Mouse (Mus musculus) neural tube, embryonic 12.5 days (tissue): ENCODE results near the gene Ctsh. TPM values are rescaled to one million over a fixed set of nuclear protein-coding genes. Genes with fewer than 3 reads are reported as not detected.

ENCODE experiments used
- ATAC-seq: fragments of 200-750 bp; cut with Nextera tagmentation; 2 replicates; pipeline ENCODE4 v1.8.0; 2017; ENCODE audit warnings: low read depth, mild to moderate bottlenecking, moderate TSS enrichment, moderate library complexity; ENCODE audit not compliant: low FRiP score
- H3K27ac ChIP-seq: fragments of 300-500 bp; sonication (generic); 2 replicates; pipeline ENCODE4 v1.5.1; 2016
- H3K27me3 ChIP-seq: fragments of 300-500 bp; sonication (generic); replicated peaks from 2 replicates; pipeline ENCODE4 v1.6.1; 2016; ENCODE audit warnings: mild to moderate bottlenecking
- H3K36me3 ChIP-seq: fragments of 300-500 bp; sonication (generic); 2 replicates; pipeline ENCODE4 v1.6.1; 2016; ENCODE audit warnings: mild to moderate bottlenecking
- H3K4me1 ChIP-seq: fragments of 300-500 bp; sonication (generic); 2 replicates; pipeline ENCODE4 v1.6.1; 2016
- H3K4me2 ChIP-seq: fragments of 300-500 bp; sonication (generic); replicated peaks from 2 replicates; pipeline ENCODE4 v1.6.1; 2016; ENCODE audit warnings: mild to moderate bottlenecking
- H3K4me3 ChIP-seq: fragments of 300-500 bp; sonication (generic); 2 replicates; pipeline ENCODE4 v1.5.1; 2016
- H3K9ac ChIP-seq: fragments of 300-500 bp; sonication (generic); 2 replicates; pipeline ENCODE4 v1.6.1; 2016; ENCODE audit warnings: mild to moderate bottlenecking
- H3K9me3 ChIP-seq: fragments of 300-500 bp; sonication (generic); 2 replicates; pipeline ENCODE4 v1.6.1; 2016; ENCODE audit warnings: mild to moderate bottlenecking
- WGBS: fragments of 180-500 bp; shearing (Covaris S2); methylation state at CpG from one replicate; pipeline ENCODE4 v1.1.7; 2016; 5-methylcytosine and 5-hydroxymethylcytosine counted together
- polyA plus RNA-seq: library from polyadenylated mRNA; unstranded; fragments of >200 nt; fragmentation: Nextera tagmentation; extraction: Ambion mirVana; gene quantifications from 2 replicates; pipeline ENCODE4 v1.2.1, GENCODE M21; 2016

The Ctsh gene
- 18.7 and 19.9 TPM in 2 replicates for polyA plus RNA-seq

DNA sequence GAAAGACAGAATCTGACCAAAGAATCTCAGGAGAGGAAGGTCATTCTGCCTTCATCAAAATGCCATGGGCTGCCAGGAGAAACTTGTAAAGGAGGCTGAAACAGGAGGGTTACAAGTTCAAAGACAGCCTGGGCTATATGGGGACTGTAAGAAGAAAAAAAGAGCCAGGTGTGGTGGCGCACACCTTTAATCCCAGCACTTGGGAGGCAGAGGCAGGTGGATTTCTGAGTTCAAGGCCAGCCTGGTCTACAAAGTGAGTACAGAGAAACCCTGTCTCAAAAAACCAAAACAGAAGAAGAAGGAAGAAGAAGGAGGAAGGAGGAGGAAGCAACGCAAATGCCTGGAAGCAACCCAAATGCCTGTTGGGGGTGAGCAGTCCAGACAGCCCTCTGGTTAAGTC is at the start of gene Ctsh:
Gene Ctsh, plus strand, starts transcription at position 301 of the 400 bp plus-strand sequence.
- Histone ChIP-seq H3K4me2 (peak within 1 kb of the TSS; percentile 82), H3K27me3 (no peaks in the 10 kb centered on the region), H3K36me3 (no peaks in the 10 kb centered on the region), H3K4me3 (peak within 1 kb of the TSS; percentile 44), H3K9me3 (no peaks in the 10 kb centered on the region), H3K9ac (peak within 1 kb of the TSS; percentile 33), H3K4me1 (peaks cover 7% of the 10 kb centered on the region; the same call in 1 of the 2 replicates), H3K27ac (no peak within 1 kb of the TSS)
- peak; percentile 15; the same call in 1 of the 2 replicates for ATAC-seq
- WGBS, result 83% methylated on average over 2 of the region's 2 CpGs

DNA sequence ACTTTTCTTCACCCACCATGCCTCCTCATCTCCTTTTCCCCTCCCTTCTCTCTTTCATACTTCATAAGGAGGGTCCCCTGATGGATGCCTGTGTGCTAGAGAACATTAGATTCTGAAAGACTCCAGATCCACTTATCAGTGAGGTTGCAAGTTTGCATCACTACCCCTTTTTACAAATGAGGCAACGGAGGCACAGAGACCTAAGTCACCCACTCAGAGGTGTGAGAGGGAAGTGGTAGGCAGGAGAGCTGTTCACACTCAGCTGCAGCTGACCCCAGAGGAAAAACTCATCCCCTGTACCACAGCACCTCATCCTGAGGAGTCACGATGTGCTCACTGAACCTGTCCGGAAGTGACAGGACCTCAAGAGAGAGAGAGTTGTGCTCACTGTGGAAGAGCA is 47.5 kb upstream of the Ctsh start:
- no peaks in the 10 kb centered on the region for H3K36me3 ChIP-seq
- ATAC-seq, result no peak
- H3K9ac ChIP-seq, result no peak overlapping the region
- no peaks in the 10 kb centered on the region; the same call in 1 of the 2 replicates for H3K4me1 ChIP-seq
- no peaks in the 10 kb centered on the region for H3K9me3 ChIP-seq
- no peak overlapping the region for H3K4me2 ChIP-seq
- no peaks in the 10 kb centered on the region for H3K27me3 ChIP-seq
- H3K4me3 ChIP-seq, result no peak overlapping the region
- 93% methylated on average over 3 of the region's 3 CpGs for WGBS
- H3K27ac ChIP-seq, result no peak overlapping the region

DNA sequence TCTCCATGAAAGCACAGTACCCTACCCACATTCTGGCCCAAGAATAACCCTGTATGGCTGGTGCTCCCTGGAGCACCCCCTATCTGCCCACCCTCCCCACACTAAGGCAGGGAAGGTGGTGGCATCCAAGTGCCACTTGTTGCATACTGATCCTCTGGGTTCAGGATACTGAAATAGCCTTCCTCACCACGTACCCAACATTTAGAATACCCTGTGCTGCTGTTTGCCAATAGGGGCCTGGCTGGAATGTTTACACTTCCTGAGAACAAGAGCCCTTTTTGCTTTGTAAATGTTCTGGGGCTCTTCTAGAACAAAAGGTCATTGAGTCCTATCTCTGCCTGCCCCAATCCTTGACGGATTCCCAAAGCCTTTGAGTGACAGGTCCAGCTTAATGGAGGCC is 46.9 kb upstream of the Ctsh start:
- H3K4me2 ChIP-seq, result no peak overlapping the region
- H3K9ac ChIP-seq, result no peak overlapping the region
- H3K36me3 ChIP-seq, result no peaks in the 10 kb centered on the region
- H3K9me3 ChIP-seq, result no peaks in the 10 kb centered on the region
- 25% methylated on average over 2 of the region's 2 CpGs for WGBS
- no peak overlapping the region for H3K27ac ChIP-seq
- no peaks in the 10 kb centered on the region; the same call in 1 of the 2 replicates for H3K4me1 ChIP-seq
- no peak for ATAC-seq
- H3K27me3 ChIP-seq, result no peaks in the 10 kb centered on the region
- H3K4me3 ChIP-seq, result no peak overlapping the region

DNA sequence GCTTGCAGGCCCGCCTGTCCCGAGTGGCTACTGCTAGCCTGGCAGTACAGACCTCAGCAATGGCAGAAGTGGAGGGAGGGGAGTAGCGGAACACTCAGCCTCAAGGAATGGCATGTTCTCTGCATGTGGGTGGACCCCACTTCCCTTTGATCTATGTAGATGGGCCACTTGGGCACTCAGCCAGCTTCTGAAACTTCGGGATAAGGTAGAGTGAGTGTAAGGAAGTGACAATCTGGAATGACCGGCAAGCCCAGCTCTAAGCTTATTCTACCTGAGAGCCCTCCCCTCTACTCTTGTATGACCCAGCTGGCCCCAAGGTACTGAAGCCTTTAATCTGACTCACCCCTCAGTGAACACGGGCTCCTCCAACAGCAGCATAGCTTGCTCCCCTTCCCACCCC is 45.8 kb upstream of the Ctsh start:
- no peak overlapping the region for H3K27ac ChIP-seq
- H3K36me3 ChIP-seq, result no peaks in the 10 kb centered on the region
- no peaks in the 10 kb centered on the region; the same call in 1 of the 2 replicates for H3K4me1 ChIP-seq
- H3K9me3 ChIP-seq, result no peaks in the 10 kb centered on the region
- no peak for ATAC-seq
- 87% methylated on average over 6 of the region's 6 CpGs for WGBS
- no peak overlapping the region for H3K4me2 ChIP-seq
- no peaks in the 10 kb centered on the region for H3K27me3 ChIP-seq
- H3K9ac ChIP-seq, result no peak overlapping the region
- H3K4me3 ChIP-seq, result no peak overlapping the region

DNA sequence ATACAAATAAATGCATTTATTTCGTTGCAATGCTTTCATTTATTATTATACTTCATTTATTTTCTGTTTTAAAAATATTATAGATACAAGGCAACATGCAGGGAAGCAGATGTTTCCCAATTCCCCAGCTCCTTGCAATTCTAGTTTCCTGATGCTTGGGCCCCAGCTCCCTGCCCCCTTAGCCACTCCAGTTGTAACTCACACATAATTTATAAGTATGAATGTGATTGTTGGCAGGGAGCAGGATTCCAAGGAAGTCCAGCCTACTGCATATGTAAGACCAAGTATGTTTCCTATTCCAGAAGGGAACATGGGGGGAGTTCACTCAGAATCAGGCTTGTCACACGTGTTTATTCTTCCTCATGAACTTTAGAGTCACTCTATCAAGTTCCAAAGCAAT is 42.1 kb upstream of the Ctsh start:
- Histone ChIP-seq H3K9ac (no peak overlapping the region), H3K36me3 (no peaks in the 10 kb centered on the region), H3K27me3 (no peaks in the 10 kb centered on the region), H3K4me2 (no peak overlapping the region), H3K9me3 (no peaks in the 10 kb centered on the region), H3K4me1 (no peaks in the 10 kb centered on the region; the same call in 1 of the 2 replicates), H3K27ac (no peak overlapping the region), H3K4me3 (no peak overlapping the region)
- WGBS, result 59% methylated on average over 2 of the region's 2 CpGs
- ATAC-seq, result no peak

DNA sequence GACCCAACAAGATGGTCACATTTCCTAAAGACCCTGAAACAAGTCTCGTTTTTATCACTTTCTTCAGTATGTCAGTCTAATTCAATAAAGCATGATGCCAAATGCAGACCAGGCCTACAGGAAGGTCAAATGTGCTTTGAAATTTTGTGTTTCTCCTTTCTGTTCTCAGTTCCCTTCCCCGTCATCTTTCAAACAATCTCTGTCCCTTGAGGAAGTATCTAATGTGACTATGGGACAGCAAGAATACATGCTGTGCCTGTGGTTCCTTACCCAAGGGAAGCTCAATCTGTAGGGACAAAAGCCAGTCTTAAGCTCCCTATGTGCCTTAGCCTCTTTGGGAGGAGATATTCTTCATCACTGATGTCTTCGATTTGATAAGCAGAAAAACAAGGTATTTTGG is 39.3 kb upstream of the Ctsh start:
- no peaks in the 10 kb centered on the region for H3K36me3 ChIP-seq
- no peak overlapping the region for H3K27ac ChIP-seq
- no peak for ATAC-seq
- H3K9me3 ChIP-seq, result no peaks in the 10 kb centered on the region
- no peak overlapping the region for H3K4me2 ChIP-seq
- no peak overlapping the region for H3K4me3 ChIP-seq
- no peak overlapping the region for H3K9ac ChIP-seq
- H3K27me3 ChIP-seq, result no peaks in the 10 kb centered on the region
- 87% methylated on average over 3 of the region's 3 CpGs for WGBS
- H3K4me1 ChIP-seq, result no peaks in the 10 kb centered on the region

DNA sequence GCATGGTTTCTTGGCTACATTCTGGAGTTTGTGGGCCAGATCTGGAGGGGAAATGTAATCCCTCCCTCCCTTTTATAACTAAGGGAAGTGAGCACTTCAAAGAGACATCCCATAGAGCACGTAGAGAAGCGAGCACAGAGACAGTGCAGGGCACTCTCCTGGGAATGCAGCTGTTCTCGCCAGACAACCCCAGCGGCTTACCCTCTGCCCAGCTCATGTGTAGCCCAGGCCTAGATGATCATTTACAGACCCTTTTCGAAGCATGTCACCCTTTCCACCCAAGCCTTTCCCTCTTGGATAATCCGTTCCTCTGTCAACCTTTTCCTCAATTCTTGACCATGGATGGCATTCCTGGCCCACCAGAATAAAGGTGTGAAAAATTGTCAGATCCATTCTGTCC is 37.7 kb upstream of the Ctsh start:
- no peaks in the 10 kb centered on the region for H3K36me3 ChIP-seq
- WGBS, result 77% methylated on average over 6 of the region's 6 CpGs

DNA sequence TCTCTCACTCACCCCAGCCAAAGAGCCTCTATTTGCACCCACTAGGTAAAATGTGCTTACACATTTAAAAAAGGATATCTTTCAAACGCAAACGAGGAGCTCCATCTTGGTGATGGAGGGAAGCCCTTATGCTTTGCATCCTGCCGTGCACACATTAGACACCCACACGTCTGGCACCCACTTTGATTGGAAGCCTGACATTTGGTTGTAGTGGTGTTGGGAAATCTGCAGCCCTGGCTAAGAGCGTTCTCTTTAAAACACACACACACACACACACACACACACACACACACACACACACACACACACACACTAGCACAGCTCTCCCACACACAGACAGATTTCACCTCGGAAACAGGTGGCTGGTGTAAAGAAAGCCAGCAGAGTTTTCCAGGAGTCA is 33.1 kb upstream of the Ctsh start:
- ATAC-seq, result no peak
- Histone ChIP-seq H3K36me3 (no peaks in the 10 kb centered on the region), H3K9ac (no peak overlapping the region), H3K4me2 (no peak overlapping the region), H3K4me1 (no peaks in the 10 kb centered on the region), H3K27me3 (no peaks in the 10 kb centered on the region), H3K4me3 (no peak overlapping the region), H3K9me3 (no peaks in the 10 kb centered on the region), H3K27ac (no peak overlapping the region)
- WGBS, result 86% methylated on average over 6 of the region's 6 CpGs

More for the DNA sequence above, 37.7 kb upstream of the Ctsh start:
- Histone ChIP-seq H3K4me2 (no peak overlapping the region), H3K4me1 (no peaks in the 10 kb centered on the region), H3K27me3 (no peaks in the 10 kb centered on the region), H3K9me3 (no peaks in the 10 kb centered on the region), H3K9ac (no peak overlapping the region), H3K4me3 (no peak overlapping the region), H3K27ac (no peak overlapping the region)
- ATAC-seq, result no peak

DNA sequence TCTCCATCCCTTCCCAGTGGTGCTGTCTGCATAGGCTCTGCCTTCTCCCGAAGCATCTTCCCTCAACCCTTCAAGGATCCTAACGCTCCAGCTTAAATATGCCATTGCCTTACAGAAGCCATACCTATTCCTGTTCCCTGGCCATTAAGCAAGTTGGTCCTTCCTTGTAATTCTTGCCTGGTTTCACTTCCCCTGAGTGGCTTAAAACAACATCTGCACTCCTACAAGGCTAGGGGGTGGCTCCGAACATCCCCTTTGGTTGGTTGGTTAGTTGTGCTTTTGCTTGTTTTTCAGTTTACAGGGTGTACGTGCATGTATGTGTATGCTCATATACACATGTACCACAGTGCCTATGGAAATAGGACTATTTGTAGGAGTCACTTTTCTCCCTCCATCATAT is 32.5 kb upstream of the Ctsh start:
- H3K27me3 ChIP-seq, result no peaks in the 10 kb centered on the region
- H3K9ac ChIP-seq, result no peak overlapping the region
- H3K4me2 ChIP-seq, result no peak overlapping the region
- H3K9me3 ChIP-seq, result no peaks in the 10 kb centered on the region
- no peak for ATAC-seq
- H3K27ac ChIP-seq, result no peak overlapping the region
- no peaks in the 10 kb centered on the region for H3K4me1 ChIP-seq
- H3K4me3 ChIP-seq, result no peak overlapping the region
- H3K36me3 ChIP-seq, result no peaks in the 10 kb centered on the region
- 85% methylated on average over 4 of the region's 4 CpGs for WGBS

DNA sequence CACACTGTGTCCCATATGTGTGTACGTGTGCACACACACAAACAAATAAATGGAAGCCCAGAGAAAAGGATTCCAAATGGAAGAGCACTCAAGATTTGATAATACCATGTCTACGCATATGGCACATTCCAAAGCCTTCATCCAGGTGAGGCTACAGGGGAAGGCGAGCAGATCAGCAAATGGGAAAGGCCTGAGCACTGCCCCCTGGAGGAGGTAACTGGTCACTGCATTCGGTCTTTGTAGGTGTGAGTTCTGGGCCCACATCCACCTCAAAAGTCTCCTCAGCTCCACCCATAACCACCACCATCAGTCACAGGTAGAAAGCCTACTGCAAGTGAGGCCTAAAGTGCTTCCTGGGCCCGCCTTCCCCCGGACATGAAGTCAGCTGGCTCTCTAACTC is 26.2 kb upstream of the Ctsh start:
- no peak overlapping the region for H3K4me3 ChIP-seq
- no peaks in the 10 kb centered on the region for H3K9me3 ChIP-seq
- ATAC-seq, result no peak
- 92% methylated on average over 6 of the region's 6 CpGs for WGBS
- H3K4me2 ChIP-seq, result no peak overlapping the region
- H3K27ac ChIP-seq, result no peak overlapping the region
- H3K4me1 ChIP-seq, result no peaks in the 10 kb centered on the region
- no peak overlapping the region for H3K9ac ChIP-seq
- H3K36me3 ChIP-seq, result no peaks in the 10 kb centered on the region
- no peaks in the 10 kb centered on the region for H3K27me3 ChIP-seq

DNA sequence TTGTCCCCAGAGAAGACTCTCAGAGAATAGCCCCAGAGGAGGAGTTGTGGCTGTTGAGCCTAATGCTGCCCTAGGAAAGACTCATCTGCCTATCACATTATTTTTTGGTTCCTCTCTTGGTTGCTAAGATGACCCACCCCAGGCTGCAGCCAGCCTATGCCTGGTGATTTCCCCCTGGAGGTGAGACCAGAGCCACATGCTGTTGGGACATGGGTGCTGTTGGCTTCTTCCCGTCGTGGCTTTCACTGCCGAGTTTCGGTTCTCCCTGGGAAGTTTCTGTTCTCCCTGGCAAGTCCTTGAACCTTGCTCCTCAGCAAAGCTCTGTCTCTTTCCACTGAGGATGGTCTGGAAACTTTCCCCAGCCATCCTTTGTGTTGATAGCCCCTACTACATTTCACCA is 20.0 kb upstream of the Ctsh start:
- H3K27ac ChIP-seq, result no peak overlapping the region
- no peak overlapping the region for H3K4me2 ChIP-seq
- H3K4me3 ChIP-seq, result no peak overlapping the region
- WGBS, result 89% methylated on average over 4 of the region's 4 CpGs
- no peaks in the 10 kb centered on the region for H3K36me3 ChIP-seq
- H3K4me1 ChIP-seq, result no peaks in the 10 kb centered on the region
- ATAC-seq, result no peak
- H3K27me3 ChIP-seq, result no peaks in the 10 kb centered on the region
- H3K9me3 ChIP-seq, result no peaks in the 10 kb centered on the region
- no peak overlapping the region for H3K9ac ChIP-seq

DNA sequence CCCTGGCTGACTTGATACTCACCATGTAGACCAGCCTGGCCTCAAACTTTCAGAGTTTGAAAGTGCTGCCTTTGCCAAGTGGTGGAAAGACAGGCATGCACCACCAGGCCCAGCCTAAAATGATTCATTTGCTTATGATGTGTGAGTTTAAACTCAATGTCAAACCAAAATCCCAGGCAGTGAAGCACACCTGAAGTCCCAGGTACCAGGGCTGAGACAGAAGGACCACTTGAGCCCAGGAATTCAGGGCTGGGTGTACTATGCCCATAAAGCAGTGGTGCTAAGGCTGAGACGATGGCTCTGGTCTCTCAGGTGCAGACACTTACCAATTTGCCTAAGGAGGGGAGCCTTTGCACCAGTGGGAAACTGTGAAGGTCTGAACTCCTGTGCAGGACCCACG is 18.8 kb upstream of the Ctsh start:
- H3K27ac ChIP-seq, result no peak overlapping the region
- no peaks in the 10 kb centered on the region for H3K4me1 ChIP-seq
- ATAC-seq, result no peak
- WGBS, result 84% methylated on average over 2 of the region's 2 CpGs
- no peak overlapping the region for H3K4me2 ChIP-seq
- H3K9me3 ChIP-seq, result no peaks in the 10 kb centered on the region
- H3K36me3 ChIP-seq, result no peaks in the 10 kb centered on the region
- H3K27me3 ChIP-seq, result no peaks in the 10 kb centered on the region
- H3K9ac ChIP-seq, result no peak overlapping the region
- H3K4me3 ChIP-seq, result no peak overlapping the region

DNA sequence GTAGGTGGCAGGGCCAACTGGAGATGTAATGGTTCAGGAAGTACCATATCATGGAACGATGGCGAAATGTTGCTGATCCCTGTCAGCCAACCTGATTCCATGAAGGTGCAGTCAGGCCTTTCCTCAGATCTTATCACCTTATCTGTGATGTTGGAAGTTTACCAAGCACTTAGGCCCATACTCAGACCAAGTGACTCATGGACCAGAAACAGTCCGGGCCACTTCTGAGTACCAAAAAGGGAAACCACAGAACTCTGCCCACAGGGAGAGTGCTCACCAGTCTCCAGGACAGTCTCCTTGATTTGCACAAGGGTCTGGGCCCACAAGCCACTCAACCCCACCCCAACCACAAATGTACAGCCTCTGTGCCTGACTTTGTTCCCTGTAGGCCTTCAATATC is 18.2 kb upstream of the Ctsh start:
- Histone ChIP-seq H3K9ac (no peak overlapping the region), H3K9me3 (no peaks in the 10 kb centered on the region), H3K36me3 (no peaks in the 10 kb centered on the region), H3K4me1 (no peaks in the 10 kb centered on the region), H3K27ac (no peak overlapping the region), H3K27me3 (no peaks in the 10 kb centered on the region), H3K4me3 (no peak overlapping the region), H3K4me2 (no peak overlapping the region)
- WGBS, result 91% methylated on average over 3 of the region's 3 CpGs
- no peak for ATAC-seq
